Mouse (Mus musculus) testis, adult 2 months (tissue): ENCODE data around the gene Trim67.

Source experiments
- CTCF ChIP-seq: fragments of 200-500 bp; IDR thresholded peaks from 2 replicates; pipeline ENCODE4 v1.5.1; 2012; ENCODE audit warnings: low read depth, mild to moderate bottlenecking, inconsistent platforms, low read length, moderate library complexity; ENCODE audit not compliant: control insufficient read depth, insufficient read depth, insufficient replicate concordance
- POLR2A ChIP-seq: fragments of 200-500 bp; IDR thresholded peaks from 2 replicates; pipeline ENCODE4 v1.6.1; 2012; ENCODE audit warnings: low read depth, mild to moderate bottlenecking, inconsistent platforms, low read length, moderate library complexity; ENCODE audit not compliant: control insufficient read depth

GRCm38 (mm10) chr8:124792186-124792585, 706 bp upstream of the Trim67 start:
- TF ChIP-seq CTCF, result no peak
- no peak for TF ChIP-seq POLR2A
